Mouse (Mus musculus): Measurements from ENCODE around the gene Fcho1.
"Not testable (repeated sequence)": the region's sequence is repeated elsewhere in the genome, so short reads cannot be mapped to it uniquely, and the experiment has no call there.

GRCm38 (mm10) chr8:71747082-71747481, 21.6 kb upstream of the Fcho1 start:
- TF ChIP-seq GATA1 (IDR thresholded peaks at IDR 0.05; ENCODE audit: borderline replicate concordance, low read length); CTCF (IDR thresholded peaks at IDR 0.05; ENCODE audit: low read depth, low read length); TAL1 (conservative IDR thresholded peaks at IDR 0.05; ENCODE audit: low read depth, low read length); POLR2AphosphoS5 (IDR thresholded peaks at IDR 0.05; ENCODE audit: insufficient replicate concordance, low read depth, low read length): not testable (repeated sequence)

Measured in G1E (cell line).